22 mouse cellular contexts compared by ENCODE assay signal in genomic region chrX:38445705-38446104, GRCm38 (mm10). TPM values are rescaled to one million over a fixed set of nuclear protein-coding genes. Genes with fewer than 3 reads are reported as not detected.
DNase-seq lines count a peak whose midpoint lies in the region; ATAC-seq and TF ChIP-seq lines count a peak whose summit lies in the region.
"Had no signal": no experiment of that assay in that cellular context is flagged by ENCODE, and none has a peak within 500 bp of the region (broad histone marks: within the 10 kb centered on the region; RNA-seq: fewer than 3 reads in every experiment).

No protein-coding gene starts in this region.

- H3K4me1 ChIP-seq in lung, postnatal 0 days (ENCODE audit: insufficient read depth, low read depth, low read length): no peaks in the 10 kb centered on the region
- H3K4me1 ChIP-seq: embryonic facial prominence, embryonic 12.5 days; embryonic facial prominence, embryonic 15.5 days; hindbrain, embryonic 12.5 days; hindbrain, embryonic 15.5 days had no signal

- H3K36me3 ChIP-seq in lung, postnatal 0 days (ENCODE audit: insufficient read depth, low read length): no peaks in the 10 kb centered on the region

- 44% methylated on average over 1 of the region's 1 CpGs for WGBS in lung, postnatal 0 days

- ATAC-seq in lung, postnatal 0 days: peak; percentile 73
- ATAC-seq: CD4-positive, CD25-positive, alpha-beta regulatory T cell, adult 4 months; forebrain, embryonic 14.5 days; forebrain, postnatal 0 days had no signal

- H3K4me3 ChIP-seq in lung, postnatal 0 days (ENCODE audit: low read depth, low read length): no peak overlapping the region
- H3K4me3 ChIP-seq: embryonic facial prominence, embryonic 12.5 days; embryonic facial prominence, embryonic 15.5 days; gastrocnemius, adult 2 months; hindbrain, embryonic 12.5 days; hindbrain, embryonic 15.5 days had no signal

- 0 out of 2 replicates have a peak, but pooled peaks have one; percentile 21 for TF ChIP-seq EP300 in lung, postnatal 0 days (IDR thresholded peaks at IDR 0.05)

- H3K9me3 ChIP-seq in lung, postnatal 0 days (ENCODE audit: low read length): no peaks in the 10 kb centered on the region
- H3K9me3 ChIP-seq: embryonic facial prominence, embryonic 12.5 days; embryonic facial prominence, embryonic 15.5 days; hindbrain, embryonic 12.5 days; hindbrain, embryonic 15.5 days had no signal

- DNase-seq in lung, postnatal 0 days (ENCODE audit: low spot score): peak; percentile 48
- DNase-seq in lung, postnatal 4 days: no peak
- DNase-seq in R1 (ENCODE audit: low read depth, low spot score) (peak; percentile 41), ZHBTc4 (ENCODE audit: low read depth, low spot score) (peak; percentile 23)
- no peak for DNase-seq in urinary bladder, adult 18-20 months (ENCODE audit: low spot score in 2 of 2)
- no peak for DNase-seq in thymus, postnatal 0 days (ENCODE audit: low spot score)
- DNase-seq: adrenal gland, postnatal 10 days; adrenal gland, postnatal 36 days; cerebellum, adult 2 months; cerebellum, adult 9-11 months; cerebellum, postnatal 25 days; forebrain, postnatal 0 days; gastrocnemius, adult 2 months; gastrocnemius, postnatal 14 days; heart, adult 11 months had no signal

- H3K9ac ChIP-seq in lung, postnatal 0 days (replicated peaks; ENCODE audit: low read depth): no peak overlapping the region
- H3K9ac ChIP-seq: embryonic facial prominence, embryonic 12.5 days; embryonic facial prominence, embryonic 15.5 days; forebrain, postnatal 0 days; hindbrain, embryonic 12.5 days; hindbrain, embryonic 15.5 days had no signal

- TF ChIP-seq CTCF in lung, postnatal 0 days (IDR thresholded peaks at IDR 0.05): no peak

- no peak overlapping the region for H3K4me2 ChIP-seq in lung, postnatal 0 days (replicated peaks; ENCODE audit: low read depth, low read length)
- H3K4me2 ChIP-seq: embryonic facial prominence, embryonic 12.5 days; embryonic facial prominence, embryonic 15.5 days; heart, embryonic 11.5 days; hindbrain, embryonic 12.5 days; hindbrain, embryonic 15.5 days had no signal

- no peak overlapping the region for H3K27ac ChIP-seq in lung, postnatal 0 days (ENCODE audit: low read length)
- H3K27ac ChIP-seq: embryonic facial prominence, embryonic 12.5 days; embryonic facial prominence, embryonic 15.5 days; gastrocnemius, adult 2 months; hindbrain, embryonic 12.5 days; hindbrain, embryonic 15.5 days had no signal

- no peaks in the 10 kb centered on the region for H3K27me3 ChIP-seq in lung, postnatal 0 days (replicated peaks; ENCODE audit: insufficient read depth, low read length)
- H3K27me3 ChIP-seq: embryonic facial prominence, embryonic 12.5 days; embryonic facial prominence, embryonic 15.5 days; hindbrain, embryonic 12.5 days; hindbrain, embryonic 15.5 days had no signal

RNA-seq across cellular contexts. Expression of gene Lamp2, which starts 10.5 kb away (rescaled TPM):
- 243 and 250 TPM in 2 replicates for polyA plus RNA-seq in lung, postnatal 0 days (2015; fragmentation: Nextera tagmentation; extraction: Ambion mirVana)
- 220 and 244 TPM in 2 replicates for polyA plus RNA-seq in thymus, postnatal 0 days (2015; fragmentation: Nextera tagmentation; extraction: Ambion mirVana)

Comparison
In these comparisons a context has a peak if more than half of its experiments do, and no peak if none do; other contexts are left out.
1. DNase-seq: peak in lung, postnatal 0 days (single experiment), R1 (single experiment) and ZHBTc4 (single experiment); none in lung, postnatal 4 days (0 of 2), urinary bladder, adult 18-20 months (0 of 2) and thymus, postnatal 0 days (single experiment).